Mouse (Mus musculus) cerebellum, adult 18-20 months (tissue): ENCODE measurements at regions not wholly inside any gene's neighbourhood (a gene's known extent, or its start where the extent isn't known, plus 50 kb on each side); places are given as distances from the start of the nearest gene placed in this dataset.

Experiments used
- DNase-seq, 2 experiments: peaks; one replicate each; pipeline ENCODE4 v3.0.0; 2021

GRCm38 (mm10) chr5:99782806-99783205, 53.9 kb upstream of the Rasgef1b start:
- no peak for DNase-seq

DNA sequence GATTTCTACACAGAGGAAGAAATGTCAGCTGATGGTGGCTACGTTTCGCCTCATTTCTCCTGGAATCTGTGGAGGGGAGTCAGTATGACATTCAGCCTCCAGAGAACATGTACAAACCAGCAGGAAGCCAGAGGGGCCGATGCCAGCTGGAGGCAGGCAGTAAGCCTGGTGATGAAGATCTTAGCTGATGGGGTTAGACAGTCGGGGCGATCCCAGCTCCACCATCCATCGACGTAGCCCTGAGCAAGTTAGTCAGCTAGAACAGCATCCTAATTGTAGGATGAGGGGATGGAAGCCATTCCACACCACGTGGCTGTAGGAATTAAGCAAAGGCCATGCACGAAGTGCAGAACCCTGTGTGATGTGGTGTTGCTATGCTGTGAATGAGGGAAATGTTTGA, 57.0 kb upstream of the Rasgef1b start:
- no peak for DNase-seq

DNA sequence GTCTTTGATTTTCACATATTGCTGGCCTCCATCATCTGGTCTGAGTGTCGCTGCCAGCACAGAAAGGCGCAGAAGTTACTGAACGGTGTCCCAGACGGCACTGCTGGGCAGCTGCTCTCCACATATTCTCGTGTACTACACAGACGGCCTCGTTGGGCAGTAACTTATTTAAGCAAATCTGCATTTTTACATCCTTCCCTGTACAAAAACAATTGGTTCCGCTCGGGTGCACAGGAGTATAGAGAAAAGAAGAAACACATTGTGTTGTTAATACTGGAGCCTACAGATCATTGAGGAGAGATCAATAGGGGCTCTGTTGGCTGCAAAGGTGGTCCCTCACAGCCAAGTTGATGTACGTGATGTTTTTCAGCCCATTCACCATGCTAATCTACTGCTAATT, 58.4 kb upstream of the Rasgef1b start:
- DNase-seq, result no peak

DNA sequence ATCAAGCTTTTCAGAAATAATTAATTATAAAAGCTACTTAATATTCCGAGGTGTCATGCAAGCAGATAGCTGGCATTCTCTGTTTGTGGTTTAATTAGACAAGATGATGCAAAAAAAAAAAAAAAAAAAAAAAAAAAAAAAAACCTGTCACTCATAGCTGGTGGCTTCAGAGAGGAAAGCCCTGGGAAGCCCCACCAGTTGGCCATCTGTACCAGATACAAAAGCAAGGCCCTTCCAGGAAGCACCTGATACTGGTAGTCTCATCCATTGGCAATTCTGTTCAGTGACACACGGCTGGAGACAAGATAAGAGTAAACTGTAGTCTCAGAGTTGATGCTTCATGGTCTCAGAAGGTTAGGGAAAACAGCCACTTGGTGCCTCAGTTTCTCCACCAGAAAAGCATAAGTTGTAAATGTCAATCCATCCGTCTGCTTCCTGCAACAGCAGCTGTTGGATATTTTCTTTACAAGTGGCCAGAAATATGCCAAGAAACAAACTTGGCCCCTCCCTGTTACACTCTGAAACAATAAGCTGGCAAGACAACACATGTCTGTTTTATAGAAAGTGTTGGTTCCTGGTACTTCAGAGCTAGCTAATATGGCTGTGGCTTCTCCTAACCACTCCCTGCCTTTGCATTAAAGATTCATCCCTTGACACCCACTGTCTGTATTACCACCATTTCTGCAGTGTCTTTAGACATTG, 59.0 kb upstream of the Rasgef1b start:
- no peak for DNase-seq

DNA sequence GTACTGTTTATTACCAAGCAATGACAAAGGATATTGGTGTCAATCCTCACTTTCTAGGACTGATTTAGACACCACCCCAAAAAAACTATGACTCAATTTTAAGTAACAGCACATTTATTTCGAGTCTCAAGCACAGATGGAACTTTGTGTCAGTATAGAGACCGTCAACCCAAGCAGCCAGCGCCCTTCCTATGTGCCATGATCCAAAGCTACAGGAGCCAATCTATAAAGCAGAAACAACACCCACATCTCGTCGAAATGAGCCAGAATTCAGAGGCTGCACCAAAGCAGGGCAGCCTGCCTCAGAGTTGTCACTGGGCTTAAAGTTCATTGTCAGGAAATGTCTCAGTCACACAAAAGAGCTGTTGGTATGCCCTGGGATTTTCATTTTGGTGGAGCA, 61.9 kb upstream of the Rasgef1b start:
- no peak for DNase-seq

DNA sequence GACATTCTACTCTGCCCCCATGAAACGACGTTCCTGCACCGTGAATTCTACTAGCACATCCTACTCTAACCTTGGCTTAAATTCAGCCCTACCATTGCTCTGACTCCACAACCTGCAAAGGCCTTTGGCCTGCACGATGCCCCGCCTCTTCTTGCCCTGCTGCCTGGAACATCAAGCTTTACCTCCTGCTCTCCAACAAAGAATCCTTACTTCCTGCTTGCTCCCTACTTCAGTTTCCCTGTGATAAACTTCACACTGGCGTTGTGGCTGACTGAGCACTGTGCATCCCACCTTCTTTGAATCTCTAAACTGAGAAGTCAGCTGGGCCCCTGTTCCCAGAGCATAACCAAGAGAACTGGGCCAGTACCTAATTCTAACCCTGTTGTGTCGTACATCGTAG, 71.7 kb upstream of the Rasgef1b start:
- no peak for DNase-seq

GRCm38 (mm10) chr5:99801791-99802450, 73.1 kb upstream of the Rasgef1b start:
- no peak for DNase-seq

DNA sequence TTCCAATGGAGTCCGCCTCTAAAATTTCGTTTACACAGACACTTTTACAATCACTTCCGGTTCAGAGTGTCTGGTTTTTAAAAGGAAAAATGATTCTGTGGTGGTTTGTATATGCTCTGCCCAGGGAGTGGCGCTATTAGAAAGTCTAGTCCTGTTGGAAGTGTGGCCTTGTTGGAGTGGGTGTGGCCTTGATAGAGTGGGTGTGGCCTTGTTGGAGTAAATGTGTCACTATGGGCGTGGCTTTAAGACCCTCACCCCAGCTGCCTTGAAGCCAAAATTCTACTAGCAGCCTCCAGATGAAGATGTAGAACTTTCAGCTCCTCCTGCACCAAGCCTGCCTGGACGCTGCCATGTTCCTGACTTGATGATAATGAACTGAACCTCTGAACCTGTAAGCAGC, 79.2 kb upstream of the Vamp9 start:
- no peak for DNase-seq

DNA sequence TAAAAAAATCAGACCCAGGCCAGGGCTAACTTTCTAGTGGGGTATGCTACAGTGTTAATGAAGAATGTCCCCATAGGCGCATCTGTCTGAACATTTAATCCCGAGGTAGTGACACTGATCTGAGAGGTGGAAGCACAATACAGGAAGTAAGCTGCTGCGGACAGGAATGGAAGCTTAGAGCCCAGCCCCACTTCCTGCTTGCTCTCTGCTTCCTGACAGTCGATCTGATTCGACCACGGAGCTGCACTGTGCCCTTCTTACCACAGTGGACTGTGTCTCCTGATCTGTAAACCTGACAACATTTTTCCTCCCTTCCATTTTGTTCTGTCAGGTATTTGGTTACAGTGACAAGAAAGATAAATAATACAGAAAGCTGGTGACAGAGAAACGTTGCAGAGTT, 77.5 kb upstream of the Vamp9 start:
- no peak for DNase-seq

DNA sequence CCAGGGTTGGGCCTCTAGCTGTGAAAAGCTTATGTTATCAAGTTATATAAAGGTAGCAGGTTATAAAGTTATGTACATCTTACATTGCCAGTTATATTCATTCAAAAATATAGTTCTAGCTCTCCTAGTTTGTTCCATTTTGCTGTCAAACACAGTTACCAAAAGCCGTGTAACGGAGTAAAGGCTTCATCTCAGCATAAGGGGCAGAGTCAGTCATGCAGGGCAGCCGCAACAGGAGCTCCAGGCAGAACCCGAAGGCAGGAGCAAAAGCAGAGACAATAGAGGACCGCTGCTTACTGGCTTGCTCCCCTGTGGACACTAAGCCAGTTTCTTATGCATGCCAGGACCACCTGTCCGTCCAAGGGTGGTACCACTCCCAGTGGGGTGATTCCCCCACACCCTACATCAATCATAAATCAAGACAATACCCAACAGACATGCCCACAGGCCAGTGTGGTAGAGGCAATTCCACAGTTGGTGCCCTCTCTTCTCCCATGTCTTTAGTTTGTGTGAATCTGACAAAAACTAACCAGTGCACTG, 67.7 kb upstream of the Vamp9 start:
- no peak for DNase-seq

DNA sequence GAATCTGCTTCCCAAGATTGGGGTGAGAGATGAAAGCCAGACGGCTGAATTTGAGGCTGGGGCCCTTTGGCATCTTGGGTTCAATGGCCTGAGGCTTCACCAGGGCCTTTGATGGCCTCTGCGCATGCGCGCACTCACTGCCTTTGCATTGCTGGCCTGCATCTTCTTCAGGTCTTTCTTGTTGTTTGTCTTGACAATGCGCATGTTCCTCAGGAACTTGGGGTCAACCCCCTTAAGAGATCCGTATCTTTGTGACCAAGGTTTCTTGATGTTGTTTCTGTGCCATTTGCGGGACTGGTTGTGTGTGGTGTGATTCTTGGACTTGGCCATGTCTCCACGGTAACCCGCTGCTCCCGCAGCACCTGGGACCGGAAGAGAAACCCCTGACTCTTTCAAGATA, 66.4 kb upstream of the Vamp9 start:
- no peak for DNase-seq

DNA sequence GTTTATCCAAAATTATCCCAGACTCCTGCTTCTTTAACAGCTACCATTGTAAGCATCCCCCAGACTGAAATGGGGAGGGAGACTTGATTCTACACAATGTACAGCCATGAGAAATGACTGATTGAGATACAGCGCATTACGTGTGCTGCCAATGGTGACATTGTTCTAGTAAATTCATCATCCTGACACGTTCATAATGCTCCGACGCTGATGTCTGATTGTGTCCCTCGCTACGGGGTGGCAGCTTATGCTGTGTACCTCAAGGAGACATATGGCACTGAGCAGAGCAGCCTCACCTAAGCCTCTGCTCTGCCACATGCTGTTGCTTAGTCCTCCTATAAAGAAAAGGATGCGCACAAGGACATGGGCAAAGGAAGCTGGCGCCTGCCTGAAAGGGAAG, 65.2 kb upstream of the Vamp9 start:
- DNase-seq, result no peak

DNA sequence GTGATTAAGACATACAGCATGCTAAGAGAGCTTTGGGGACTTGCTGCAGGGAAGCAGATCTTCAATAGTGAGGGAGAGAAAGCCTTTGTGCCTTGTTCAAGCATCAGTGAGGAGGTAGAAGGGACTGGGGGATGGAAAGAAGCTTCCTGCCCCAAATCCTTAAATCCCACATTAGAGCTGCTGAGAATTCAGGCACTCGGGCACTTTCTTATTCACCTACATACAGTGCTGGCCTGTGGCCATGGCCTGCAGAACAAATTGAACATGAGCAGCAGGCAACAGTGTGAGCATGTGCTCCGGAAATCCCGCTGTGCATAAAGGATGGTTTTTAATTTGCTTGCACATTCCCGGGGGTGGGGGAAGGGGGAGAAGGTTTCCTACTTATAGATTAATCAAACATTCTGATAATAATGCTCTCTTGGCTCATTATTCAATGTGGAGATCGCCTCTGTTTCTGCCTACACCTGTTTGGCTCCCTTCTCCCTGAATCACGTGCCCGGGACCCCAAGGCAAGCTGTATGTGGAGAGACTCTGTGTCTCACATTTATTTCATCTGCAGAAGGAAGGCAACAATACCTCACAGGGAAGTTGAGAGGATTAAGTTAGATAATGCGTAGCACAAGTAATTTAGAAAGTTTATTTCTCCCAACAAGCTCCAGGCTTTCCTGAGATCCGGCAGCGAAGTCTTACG, 60.3 kb upstream of the Vamp9 start:
- peak; percentile 27 to 45 for DNase-seq

- DNase-seq, result no peak
Observed at GRCm38 (mm10) chr5:99848158-99848988, 57.7 kb upstream of the Vamp9 start.

DNA sequence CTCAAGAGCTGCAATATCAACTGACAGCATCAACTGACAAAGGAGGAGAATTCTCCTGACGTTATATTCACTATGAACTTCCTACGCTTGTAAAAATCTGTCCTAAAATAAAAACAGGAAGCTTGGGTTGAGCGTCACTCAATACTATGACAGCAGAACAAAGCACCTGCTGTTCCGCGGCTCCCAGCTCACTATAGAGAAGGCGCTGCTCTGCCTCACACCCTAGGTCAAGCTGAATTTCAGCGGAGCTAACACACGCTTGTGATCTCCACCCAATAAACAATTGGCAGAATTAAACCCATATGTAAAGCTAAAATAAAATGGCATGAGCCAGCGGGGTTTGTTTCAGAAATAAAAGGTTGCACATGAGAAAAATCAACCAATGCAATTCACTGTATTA, 57.1 kb upstream of the Vamp9 start:
- DNase-seq, result no peak

GRCm38 (mm10) chr5:99852316-99852715, 53.7 kb upstream of the Vamp9 start:
- DNase-seq, result no peak
